Mouse (Mus musculus): Measurements from ENCODE around the gene Tsc2.

The Tsc2 gene

DNA sequence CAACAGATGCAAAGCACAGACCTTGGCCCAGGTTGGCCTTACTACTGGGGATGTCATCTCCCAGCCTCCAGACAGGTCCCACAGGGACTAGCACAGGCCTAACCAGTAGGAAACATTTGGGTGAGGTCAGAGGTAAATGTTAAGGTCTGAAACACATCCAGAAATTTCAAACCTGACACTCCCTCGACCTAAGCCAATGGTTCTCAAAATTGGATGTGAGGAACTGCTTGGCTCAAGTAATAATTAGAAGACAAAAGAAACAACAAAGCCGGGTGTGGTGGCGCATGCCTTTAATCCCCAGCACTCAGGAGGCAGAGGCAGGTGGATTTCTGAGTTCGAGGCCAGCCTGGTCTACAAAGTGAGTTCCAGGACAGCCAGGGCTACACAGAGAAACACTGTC, 14.0 kb upstream of the Tsc2 start:
- DNase-seq = no peak

DNA sequence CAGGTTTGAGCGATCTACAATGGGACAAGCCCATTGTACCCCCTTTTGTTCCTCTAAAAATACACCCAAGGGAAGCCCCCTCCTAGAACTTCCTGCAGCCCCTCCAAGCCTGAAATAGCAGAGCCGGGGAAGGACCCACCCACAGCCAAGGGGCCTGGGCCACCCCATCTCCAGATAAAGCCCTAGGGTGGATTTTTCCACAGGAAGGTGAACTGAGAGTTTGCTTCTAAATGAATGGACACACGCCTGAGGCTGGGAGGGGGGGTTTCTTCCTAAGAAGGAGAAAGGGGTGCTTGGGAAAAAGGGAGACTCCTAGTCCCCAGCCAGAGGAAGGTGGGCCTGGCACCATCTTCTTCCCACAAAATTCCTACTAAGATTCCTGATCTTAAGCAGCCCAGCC, 13.5 kb upstream of the Tsc2 start:
- DNase-seq = peak; percentile 41

DNA sequence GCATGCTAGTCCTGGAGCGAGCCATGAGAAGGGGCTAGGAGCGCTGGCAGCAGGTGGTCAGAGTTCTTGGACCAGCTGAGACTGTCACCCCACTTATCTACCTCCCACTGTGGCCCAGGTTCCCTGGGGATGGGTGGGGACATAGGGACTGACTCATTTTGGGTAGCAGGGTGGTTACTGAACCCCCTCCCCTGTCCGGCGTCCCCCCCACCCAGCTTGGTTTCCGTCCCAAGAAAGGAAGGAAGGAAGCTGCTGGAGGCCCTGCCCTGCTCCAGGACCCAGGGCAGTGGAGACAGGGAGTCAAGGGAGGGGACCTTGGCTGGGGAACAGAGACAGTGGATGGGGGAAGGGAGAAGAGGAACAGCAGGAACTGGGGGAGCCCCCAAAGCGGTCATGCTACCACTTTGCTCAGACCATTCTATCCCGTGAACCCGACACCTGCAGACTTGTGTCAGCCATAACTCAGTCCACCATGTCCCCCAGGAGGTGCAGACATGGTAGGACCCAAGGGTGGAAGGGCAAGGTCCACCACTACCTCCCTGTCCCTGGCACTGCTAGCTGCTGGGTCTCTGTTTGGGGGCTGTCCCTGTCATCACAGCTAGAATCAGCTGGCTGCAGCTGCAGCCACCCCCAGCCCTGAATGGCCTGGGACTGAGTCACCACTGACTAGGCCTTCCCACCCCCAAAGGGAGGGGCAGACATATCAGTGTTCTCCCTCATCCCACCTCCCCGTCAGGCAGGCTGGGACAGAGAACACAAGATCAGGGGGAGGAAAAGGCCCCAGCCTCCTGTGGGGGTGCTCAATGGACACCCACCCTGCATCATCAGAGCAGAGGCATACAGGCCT, 12.7 kb upstream of the Tsc2 start:
- peak; percentile 65 for DNase-seq

DNA sequence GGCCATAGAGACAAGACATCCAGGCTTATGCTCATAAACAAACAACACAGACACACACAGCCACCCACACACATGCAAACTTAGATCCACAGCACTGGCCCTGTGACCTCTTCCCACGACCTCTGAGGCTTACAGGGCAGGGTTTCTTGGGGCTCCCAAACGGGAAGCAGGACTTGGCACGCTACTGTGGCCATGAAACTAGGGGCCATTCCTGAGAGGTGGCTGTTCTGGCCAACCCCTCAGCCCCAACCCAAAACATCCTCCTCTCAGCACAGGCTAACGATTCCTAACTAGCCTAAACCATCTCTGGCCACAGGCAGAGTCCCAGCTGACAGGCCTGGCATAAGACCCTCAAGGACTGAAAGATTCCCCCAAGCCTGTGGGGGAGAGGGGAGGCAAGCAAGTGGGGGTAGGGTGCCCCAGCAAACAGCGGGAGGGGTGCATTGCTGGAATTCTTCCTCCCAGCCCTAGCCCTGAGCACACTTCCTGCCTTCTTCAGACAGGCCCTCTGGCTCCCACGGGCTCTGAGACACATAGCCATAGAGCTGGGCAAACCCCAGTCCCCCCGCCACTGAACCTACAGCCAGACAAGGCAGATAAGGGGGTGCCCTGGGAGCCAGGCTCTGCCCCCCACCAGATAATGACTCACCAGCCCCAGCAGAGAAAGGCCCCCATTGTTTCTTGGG, 11.7 kb upstream of the Tsc2 start:
- DNase-seq = peak; percentile 65

DNA sequence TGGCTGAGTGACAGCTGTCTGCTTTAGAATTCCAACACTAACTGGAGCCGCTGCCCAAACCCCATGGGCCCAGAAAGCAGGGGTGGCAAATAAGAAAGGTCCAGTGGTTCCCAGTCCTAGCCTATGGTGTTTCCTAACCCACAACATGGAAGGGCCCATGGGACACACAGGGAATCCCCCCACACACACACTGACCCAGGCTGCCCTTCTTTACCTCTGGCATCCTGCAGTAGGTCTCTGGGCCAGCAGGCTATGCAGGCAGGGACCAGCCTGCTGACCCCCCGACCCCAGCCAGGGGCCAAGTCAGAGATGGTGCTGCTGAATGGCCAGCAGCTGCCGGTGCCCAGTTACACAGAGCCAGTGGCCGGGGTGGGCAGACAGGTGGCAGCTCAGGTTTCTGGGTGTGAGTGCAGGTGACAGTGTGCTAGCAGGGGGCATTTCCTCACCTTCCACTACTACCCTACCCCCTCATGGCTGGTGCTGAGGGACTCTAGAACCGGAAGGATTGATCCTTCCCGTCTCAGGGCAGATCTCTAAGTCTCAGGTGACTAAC, 10.4 kb upstream of the Tsc2 start:
- DNase-seq = no peak

DNA sequence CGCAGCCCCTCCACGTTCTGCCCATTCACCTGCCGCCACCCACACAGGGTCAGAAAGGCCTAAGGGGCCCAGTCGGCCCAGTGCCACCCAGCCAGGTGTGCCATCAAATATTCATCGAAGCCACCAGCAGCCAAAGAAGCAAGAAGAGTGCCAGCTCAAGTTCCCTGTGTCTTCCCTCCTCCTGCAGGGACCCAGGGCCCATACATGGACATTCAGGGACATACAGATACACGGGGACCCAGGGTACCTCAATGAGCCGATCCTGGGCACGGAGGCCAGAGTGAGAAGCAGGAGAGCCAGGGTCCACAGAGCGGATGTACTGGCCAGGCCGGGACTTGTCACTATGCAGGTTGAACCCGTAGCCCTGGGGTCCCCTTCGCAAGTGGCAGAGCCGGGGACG, 9.5 kb upstream of the Tsc2 start:
- DNase-seq = no peak

DNA sequence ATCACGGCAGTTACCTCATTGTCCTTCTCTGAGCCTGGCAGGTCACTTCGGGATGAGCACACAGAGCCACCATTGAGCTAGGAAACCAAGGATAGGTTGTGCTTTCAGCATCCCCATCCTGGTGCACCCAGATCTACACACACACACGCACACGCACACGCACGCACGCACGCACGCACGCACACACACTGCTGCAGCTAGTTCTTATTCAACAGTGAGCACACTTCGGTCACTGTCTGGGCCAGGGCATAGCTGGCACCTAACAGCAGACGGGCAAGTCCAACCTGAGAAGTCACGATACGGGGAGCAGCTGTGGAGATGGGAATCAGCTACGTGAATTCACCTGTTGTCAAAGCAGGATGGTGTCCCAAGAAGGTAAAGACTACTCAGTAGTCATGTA, 8.2 kb upstream of the Tsc2 start:
- DNase-seq = no peak

DNA sequence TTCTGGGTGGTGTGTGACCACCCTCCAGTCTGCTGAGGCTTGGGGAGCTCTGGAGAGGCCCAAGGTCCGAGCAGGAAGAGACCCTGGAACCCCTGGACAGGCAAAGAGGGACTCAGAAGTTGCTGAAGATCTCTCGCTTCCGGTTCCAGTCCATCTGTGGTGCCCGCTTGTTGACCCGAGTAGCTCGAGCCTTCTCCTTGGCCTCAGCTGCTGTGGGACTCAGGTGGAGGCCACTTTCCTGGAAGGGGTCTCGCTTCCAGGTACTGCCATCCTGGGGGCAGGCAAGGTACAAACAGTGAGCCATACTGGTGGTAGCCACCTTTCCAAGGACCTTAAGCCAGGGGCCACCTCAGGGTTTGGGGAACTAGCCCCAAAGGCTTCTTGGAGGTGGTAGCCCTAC, 7.7 kb upstream of the Tsc2 start:
- no peak for DNase-seq

DNA sequence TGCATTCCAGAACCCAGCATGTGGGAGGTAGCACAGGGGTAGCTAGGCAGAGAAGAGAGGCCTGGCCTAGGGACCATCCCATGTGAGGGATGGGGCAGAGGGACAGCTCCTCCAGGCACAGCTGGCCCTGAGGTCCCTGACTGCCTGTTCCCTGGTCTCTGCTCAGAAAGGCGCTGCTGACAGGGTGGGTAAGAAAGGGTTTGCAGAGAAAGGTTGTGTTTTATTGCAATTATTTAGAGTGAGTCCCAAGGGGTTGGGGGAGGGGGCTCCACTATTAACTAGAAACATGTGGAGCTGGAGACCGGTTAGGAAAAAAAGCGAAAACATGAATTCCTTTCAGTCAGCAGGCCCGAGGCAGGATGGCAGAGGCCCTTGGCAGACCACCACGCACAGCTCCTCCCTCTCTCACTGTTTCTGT, 7.2 kb upstream of the Tsc2 start:
- DNase-seq = no peak

DNA sequence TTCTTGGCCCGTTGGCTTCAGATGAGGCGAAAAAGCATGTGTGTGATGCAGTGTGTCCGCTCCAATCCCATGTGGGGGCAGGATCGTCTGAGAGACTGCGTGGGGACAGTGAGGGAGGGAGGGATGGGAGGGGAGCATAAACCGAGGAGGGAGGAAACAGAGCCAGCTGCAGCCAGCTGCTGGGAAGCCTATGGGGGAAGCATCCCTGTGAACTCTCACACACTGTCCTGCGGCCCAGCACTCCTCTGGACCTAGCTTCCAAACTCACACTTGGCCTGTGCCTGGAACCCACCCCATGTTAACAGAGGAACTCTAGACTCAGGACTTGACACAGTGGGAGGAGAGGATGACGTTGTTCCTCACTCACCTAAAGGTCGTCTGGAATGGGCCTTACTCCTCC, 6.4 kb upstream of the Tsc2 start:
- peak; percentile 75 for DNase-seq

DNA sequence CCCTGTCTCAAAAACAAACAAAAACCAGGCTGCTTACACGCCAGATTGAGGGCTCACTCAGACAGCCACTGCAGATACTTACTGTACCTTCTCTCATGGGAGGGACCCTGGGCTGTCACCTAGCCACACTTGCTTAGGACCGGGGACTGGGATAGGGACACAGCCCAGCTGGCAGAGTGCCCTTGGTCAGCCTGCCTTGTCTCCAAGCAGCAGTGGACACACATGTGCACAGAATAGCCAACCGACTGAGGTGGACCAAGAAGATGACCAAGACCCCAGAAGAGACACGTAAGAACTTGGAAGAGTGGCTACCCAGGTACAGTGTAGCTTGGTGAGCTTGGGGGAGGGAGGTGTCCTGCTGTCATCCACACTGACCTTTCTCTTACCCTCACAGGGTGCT, 5.8 kb upstream of the Tsc2 start:
- peak; percentile 54 for DNase-seq

DNA sequence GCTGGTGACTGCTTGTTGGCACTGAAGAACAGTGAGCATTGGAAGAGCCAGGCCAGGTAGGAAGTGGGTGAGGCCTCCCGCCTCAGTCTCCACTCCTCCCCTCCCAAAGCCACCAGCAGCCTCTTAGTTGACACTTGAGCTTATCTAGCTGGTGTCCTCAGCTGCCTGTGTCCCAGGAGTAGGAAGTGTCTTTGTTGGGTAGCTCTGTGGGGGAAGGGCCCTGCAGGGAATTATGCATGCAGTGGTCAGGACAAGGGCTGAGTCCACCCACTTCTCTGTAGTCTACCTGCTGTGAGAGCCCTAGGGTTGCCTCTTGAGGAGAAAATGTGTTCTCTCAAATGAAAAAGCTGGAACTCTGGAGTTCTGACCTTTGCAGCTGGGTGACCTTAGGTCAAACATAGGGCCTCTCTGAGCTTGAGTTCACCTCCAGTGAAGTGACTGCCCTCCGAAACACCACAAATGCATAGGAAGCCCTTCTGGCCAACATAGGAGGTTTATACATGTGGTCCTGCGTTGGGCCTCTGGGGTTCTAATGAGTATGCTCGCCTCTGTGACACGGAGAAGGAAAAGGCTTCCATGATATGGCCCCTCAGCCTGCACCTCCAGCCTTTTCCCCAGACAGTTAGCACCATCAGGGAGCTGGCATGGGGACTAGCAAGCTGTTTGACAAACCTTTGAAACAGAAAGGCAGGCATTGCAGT, 4.5 kb upstream of the Tsc2 start:
- peak; percentile 58 for DNase-seq

DNA sequence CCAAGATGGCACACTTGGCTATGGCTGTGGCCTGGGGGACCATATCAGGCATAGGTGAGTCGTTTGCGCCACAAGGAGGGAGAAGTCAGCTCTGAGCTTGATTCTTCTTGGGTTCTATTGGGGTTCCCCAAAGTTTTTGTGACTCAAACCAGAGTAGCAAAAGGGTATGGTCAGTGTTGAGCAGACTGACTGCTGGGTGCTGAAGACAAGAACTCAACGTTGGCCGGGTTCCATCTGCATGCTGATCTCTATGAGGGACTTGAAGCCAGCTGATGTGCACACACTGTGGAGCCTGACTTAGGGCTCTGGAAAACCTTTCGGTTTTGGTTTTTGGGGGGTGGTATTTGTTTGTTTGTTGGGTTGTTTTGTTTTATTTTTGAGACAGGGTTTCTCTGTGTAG, 3.3 kb upstream of the Tsc2 start:
- no peak for DNase-seq

DNA sequence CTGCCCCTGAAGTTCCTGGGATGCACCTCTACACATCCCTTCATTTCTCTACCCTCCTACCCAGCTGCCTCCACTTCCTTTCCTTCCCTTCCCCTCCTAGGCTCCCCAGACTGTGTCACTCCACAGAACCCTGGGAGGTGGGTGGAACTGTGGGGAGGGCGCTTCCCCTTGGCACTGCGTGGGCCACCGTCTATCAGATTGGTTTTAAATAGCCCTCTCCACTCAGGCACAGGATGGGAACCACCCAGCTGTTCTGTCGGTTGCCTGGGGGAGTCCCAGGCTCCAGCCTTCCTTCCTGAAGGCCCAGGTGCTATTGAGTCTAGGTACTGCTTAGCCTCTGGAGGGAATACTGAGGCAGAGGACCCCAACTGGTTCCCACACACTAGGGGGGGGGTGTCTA, 2.6 kb upstream of the Tsc2 start:
- DNase-seq = peak; percentile 55

DNA sequence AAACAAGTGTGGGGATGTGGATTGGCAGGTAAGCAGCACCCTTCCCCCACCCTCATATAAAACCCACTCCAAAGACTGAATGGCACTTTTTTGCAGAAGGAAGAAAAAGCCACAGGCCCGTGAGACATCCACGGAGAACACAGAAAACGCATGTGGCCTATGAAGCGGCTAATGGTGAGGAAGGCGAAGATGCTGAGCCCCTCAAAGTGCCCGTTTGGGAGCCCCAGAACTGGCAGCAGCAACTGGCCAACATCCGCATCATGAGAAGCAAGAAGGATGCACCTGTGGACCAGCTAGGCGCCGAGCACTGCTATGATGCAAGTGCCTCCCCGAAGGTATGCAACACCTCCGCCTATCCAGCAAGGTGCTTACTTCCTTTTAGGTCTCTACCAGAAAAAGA, 1.4 kb upstream of the Tsc2 start:
- no peak for DNase-seq

DNA sequence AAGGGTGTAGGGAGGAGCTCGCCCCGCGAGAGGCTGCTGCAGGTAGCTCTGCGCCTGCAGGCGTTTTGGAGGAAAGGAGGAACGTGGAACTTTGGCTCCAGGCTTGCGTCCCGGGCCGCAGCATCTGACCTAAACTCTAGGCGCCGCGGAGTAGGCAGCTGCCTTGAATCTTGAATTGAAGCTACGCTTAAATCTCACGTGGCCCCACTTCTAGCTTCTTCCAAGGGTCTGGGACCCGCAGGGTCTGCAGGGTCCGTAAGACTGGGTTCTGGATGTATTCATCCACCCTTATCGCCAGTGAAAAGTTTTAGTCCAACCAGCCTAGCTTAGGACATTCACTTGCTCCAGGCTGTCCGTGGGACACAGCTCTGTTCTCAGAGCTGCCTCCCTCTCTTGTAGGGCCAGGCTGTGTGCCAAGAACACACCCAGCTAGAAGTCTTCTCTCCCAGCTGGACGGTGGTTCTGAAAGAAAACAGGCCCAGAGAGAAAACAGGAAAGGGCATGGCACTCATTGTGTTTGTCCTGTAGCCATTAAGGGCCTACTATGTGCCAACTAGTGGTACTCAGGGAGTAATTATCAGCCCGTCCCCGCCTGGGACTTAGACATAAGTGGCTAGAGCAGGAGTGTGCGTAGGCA, 501 bp upstream of the Tsc2 start:
- DNase-seq = peak; percentile 87

DNA sequence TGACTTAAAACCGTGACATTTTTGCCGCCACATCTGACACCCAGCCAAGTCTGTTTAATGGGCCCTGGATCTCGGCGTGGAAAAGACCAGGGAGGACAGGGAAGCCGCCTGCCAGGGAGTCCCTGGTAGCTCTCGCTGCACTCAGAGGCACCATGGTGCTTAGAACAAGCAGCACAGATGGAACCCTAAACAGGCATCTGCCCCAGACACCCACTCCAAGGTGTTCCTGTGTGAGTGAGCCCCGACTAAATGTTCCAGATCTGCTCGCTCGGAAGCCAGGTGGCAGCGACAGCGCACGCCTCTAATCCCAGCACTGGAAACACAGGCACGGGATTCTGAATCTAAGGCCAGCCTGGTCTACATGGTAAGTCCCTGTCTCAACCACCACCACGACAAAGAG, 2.4 kb downstream of the Tsc2 start:
- DNase-seq = no peak

DNA sequence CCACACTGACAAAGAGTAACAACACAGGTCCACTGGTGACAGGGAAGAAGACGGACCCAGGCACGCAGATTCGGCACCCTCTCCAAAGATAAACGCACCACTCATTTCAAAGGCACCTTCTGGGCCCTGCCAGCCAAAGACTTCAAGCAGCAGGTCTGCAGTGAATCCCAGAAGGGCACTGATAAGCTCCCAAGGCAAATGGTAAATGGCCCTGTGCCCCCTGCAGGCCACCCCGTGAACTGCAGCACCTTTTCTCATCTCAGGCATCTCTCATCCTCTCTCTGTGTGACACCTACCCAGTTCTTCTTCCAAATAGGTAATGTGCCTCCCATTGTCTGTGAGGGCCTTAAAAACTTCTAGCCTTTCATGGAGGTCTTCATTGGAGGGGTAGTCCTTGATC, 3.8 kb downstream of the Tsc2 start:
- DNase-seq = peak; percentile 84

DNA sequence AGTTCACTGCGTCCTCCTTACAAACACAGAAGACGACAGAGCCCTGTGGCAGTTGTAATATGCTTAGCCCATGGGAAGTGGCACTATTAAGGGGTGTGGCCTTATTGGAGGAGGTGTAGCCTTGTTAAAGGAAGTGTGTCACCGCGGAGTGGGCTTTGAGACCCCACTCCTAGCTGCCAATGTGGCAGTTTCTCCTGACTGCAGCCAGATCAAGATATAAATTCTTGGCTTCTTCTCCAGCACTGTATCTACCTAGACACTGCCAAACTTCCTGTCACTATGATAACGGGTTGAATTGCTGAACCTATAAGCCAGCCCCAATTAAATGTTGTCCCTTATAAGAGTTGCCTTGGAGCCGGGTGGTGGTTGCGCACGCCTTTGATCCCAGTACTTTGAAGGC, 7.0 kb downstream of the Tsc2 start:
- no peak for DNase-seq

DNA sequence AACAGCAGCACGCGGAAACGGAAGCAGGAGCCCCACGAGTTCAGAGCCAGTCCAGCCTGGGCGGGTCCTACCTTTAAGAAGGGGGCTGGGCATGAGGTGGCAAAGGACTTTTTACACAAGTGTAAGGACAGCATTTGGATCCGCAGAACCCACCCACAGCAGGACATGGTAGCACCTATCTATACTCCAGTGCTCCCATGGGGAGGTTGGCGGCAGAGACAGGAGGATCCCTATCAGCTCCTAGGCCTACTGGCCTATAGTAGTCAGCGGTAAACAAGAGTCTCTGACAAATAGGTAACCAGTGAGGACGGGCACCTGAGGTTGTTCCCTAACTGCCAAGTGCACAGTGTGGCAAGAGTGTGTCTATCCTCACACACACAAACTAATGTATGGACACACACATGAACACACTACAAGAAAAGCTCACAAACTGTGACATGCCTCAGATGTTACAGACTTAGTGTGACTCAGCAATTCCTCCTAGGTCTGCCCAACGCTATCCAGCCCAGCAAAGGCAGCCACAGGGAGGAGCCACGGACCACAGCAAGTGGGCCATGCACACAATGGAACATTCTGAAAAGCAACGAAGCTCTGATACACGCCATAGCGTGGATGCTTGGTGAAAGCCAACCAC, 14.8 kb downstream of the Tsc2 start:
- DNase-seq = no peak

DNA sequence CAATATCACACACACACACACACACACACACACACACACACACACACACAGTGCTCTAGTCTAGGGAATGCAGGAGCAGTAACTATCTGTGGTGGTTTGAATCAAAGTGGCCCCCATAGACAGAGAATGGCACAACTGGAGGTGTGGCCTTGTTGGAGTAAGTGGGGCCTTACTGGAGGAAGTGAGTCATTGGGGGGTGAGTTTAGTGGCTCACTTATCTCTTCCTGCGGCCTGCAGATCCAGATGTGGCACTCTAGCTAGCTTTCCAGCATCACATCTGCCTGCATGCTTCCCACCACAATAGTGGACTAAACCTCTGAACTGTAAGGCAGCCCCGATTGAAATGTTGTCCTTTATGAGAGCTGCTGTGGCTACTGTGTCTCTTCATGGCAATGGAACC, 21.7 kb downstream of the Tsc2 start:
- no peak for DNase-seq

DNA sequence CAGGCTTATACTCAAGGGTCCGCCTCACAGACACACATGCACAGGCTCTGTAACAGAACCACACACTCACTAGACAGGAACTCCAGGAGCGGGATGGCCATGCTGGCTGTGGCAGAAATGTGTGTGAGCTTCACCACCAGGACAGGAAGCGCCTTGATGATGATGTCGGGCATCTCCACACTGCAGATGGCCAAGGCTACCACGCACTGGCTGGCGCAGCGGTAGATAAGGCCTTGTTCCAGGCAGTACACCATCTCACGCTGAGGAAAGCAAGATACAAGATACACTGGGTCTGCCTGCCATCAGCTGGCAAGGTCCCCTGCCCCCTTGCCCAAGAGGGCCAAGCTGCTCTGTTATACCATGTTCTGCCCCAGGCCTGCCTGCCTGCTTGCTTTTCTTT, 23.6 kb downstream of the Tsc2 start:
- DNase-seq = no peak

DNA sequence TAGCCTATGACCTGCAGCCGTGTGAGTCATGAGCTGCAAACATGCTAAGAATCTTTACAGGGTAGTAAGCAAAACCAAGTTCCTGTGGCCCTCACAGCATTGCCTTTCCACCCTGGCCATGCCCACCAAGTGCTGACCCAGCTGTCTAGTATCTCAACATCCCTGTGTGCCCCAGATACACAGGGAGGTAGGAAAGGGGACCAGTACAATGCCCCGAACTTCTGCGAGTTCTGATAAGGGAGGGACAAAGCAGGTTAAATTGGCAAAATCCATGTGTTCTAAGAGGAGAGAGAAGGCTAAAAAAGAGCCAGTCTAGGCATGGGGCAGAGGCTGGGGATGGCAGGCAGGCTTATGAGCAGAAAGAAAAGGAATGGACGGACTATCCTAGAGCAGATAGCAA, 24.1 kb downstream of the Tsc2 start:
- DNase-seq = no peak

All from lung, postnatal 14 days (tissue).